Mouse (Mus musculus) gastrocnemius, postnatal 10 days (tissue): ENCODE measurements at regions not wholly inside any gene's neighbourhood (a gene's known extent, or its start where the extent isn't known, plus 50 kb on each side); places are given as distances from the start of the nearest gene placed in this dataset.

Source experiments
- DNase-seq: peaks from one replicate; pipeline ENCODE4 v3.0.0; 2021; ENCODE audit warnings: mixed read lengths

DNA sequence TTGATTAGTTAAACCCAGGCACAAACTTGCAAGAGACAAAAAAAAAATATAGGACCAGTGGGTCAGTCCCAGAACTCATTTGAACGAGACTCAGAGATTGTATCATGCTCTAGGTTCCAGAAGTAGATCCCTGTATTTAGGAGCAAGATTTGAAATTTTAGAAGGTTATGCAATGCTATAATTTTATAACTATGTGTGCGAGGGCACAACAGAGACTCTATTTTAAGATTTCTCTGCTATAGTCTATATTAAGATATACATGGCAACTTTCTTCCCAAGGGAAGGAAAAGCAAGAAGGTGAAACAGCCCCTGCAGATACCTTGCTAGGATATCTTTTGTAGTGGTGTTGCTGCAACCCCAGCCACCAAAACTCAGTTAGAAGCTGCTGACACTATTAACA, 55.7 kb downstream of the Otor start:
- DNase-seq: no peak

DNA sequence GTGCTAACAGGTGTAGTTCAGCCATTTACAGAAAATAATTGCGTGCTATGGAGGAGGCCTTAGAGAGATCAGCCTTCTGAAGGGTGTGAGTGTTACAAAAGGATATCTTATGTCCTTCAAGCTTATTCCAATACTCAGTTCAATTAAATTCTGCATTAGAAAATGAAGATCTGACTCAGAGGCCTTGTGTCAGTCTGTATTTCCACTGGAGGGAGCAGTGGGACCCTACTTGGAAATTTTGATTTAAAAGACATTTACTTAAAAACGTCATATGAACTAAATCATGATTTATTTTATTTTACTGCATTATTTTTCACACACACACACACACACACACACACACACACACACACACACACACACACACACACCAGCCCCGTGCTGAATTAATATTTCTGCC, 70.9 kb downstream of the Otor start:
- no peak for DNase-seq

DNA sequence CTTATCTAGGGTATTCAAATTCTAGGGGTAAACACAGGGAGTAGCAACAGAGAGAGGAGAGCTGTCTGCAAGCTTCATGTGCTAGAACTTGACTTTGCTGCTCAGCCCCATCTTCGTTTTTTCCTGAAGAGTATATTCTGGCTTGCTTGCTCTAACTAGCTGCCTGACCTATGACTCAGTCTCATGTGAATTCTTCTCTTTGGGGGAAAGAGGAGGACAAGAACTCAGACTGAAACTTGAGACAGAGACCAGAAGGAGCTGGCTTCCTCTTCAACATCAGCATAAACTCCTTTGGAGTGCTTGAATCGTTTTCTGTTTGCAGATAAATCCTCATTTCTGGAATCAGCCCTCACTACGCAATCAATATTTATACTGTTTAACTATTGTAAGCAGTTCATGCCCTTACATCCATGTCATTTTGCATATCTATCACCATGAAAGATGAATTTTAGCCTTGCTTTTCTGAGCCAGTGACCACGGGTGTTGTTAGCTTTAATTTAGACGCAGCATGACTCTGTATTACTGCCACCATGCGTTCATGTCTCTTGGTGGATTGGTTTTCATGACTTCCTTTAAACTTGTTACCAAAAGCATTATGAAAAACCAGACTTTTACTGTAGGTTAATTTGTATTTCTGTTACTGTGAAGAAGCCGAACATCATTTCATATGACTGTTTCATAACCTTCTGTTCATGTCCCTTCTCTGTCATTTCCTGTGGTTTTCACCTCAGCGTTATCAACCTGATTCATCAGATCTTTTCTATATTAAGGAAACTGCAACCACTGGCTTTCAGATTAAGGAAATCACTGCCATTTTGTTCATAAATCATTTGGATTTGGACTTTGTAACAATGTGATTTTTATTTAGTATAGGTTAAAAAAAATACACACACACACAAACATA, 86.1 kb downstream of the Otor start:
- DNase-seq: no peak

- no peak for DNase-seq
Observed at GRCm38 (mm10) chr2:143166771-143167170, 88.5 kb downstream of the Otor start.

DNA sequence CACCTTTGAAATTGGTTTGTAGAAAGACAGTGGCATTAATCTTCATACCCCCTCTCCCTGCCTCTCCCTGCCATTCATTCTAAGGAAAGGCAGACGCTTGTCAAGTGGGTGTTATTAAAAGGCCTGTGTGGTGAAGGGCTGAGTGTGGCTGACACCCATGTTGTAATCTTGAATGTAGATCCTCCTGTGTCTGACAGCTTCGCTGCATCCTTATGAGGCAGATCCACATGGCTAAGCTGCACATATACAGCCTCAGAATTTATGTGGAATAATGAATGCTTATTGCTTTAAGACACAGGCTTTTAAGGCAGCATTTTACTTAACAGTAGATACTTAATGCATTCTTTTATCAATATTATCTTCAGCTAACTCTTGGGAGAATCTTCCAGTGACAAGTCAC, 92.4 kb downstream of the Otor start:
- no peak for DNase-seq

DNA sequence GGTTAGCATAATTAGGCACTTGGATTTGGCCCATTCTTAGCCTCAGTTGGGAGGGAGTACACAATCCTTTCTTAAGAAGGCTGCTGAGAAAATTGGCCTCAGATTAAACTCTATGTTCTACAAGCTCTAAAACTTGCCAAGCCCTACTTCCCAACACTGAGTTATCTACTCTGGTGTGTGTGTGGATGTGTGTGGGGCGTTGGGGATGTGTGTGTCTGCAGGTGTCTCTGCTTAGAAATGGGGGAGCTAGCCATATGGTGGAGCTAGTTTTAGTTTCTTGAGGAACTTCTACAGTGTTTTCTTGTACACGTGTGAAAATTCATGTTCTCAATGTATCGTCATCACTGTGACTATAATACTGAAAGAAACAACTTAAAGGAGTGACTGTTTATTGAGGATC, 106.3 kb downstream of the Otor start:
- DNase-seq: no peak

DNA sequence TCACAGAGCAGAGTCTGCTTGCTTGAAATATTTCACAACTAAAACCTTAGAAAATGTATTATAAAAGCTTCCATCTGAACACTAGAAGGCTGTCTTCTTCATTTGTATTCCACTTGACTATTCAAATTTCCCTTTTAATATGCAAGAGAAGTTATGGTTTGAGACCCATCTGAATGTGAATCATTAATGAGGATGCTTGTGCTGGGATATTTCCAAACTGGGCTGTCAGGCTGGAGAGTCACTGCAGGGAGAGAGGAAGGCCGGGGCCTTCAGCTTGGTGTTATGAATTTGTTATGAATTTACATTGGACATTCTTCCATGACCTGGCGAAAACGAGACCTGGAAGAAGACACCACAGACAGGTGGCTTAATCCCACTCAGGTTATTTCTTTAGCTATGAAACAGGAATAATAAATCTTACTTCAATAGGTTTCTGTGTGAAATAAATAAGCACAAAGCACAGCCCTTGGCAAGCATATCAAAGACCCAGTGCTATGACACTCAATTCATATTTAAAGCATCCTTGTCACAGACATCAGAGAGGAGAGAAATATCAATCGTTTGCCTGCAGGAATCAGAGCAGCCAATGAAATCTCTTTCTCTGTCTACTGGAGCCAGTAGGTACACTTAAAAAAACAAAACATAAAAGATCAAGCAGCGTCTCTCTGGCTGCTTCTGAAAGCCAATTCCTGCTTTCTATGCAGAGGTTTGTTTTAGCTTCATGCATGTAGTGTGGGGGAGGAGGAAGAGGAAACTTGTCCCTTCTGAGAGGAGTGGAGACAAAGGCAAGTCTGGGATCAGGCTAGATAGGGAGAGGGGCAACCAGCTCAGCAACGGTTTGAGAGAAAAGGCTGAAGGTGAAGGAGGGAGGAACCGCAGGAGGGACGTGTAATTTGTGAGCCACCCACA, 114.2 kb downstream of the Otor start:
- DNase-seq: no peak

GRCm38 (mm10) chr2:143193165-143193551, 114.9 kb downstream of the Otor start:
- DNase-seq: no peak

DNA sequence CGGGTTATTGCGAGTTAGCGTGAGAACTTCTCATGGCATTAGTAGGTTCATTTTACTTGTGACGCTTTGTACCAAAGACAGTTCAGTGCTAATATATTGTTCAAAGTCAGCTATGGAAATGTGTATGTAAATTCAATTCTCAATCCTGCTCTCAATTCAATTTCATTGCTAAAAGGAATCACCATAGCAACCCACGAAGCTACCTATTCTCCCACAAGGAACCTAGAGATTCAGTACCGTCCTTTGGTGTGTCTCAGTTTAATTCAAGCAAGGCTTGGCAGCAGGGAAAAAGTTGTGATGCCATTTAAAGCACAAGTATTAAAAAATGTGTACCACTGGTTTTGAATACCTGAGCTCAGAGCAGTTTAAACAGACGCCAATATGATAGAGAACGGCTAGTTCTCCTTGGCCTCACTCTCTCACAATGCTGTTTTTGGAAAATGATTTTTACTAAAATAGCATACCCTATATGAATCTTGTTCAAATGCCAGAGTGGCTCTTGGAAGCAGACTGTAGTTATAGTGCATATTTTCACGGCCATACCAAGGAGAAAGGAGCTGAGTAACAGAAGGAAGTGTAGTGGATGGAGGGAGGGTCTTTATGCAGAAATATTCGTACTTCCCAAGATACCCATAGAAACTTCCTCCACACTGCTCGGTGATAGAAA, 121.4 kb downstream of the Otor start:
- no peak for DNase-seq

GRCm38 (mm10) chr2:143206053-143206452, 127.8 kb downstream of the Otor start:
- DNase-seq: no peak

GRCm38 (mm10) chr2:143207191-143207590, 128.9 kb downstream of the Otor start:
- peak; percentile 8 for DNase-seq

DNA sequence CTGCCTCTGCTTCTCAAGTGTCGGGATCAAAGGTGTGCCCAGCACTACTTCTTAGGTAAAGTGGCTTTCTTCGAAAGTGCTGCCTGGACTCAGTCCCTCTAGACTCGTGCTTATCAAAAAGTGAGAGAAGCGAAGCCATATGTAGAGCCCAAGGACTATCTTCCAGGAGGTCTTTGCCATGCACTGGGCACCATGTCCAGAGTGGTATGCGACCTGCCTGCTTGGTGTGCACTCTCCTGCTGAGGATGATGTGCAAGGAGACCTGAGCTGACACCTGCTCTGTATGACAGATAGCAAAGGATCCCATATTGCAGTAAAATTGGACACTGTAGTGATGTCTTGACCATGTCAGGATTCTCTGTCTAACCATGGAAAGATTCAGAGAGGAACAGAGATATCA, 139.0 kb downstream of the Otor start:
- DNase-seq: no peak

DNA sequence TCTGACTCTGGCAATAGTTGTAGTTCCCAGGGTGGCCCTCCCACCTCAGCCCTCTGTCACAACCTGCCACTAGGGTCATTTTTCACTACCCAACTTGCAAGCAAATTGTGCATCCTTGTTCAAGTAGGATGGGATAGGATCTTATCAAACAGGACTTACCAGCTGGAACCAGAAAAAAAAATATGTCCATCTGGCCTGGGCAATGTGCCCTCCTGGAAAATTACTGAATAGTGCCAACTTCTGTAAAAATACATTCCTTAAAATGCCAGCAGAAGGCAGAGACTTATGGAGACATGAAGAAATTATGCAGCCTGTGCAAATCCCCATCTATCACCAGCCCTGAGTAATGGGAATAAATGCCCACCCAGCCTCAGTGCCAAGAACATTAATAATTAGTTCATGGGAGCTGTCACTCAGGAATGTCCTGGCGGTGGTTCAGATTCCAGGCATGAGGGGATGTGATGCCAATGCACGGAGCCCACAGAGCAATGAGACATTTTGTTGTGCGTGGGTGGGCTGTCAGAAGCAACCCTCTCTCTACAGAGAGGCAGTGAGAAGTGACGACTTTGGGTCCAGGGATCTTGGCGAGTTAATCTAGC, 139.6 kb downstream of the Otor start:
- no peak for DNase-seq

DNA sequence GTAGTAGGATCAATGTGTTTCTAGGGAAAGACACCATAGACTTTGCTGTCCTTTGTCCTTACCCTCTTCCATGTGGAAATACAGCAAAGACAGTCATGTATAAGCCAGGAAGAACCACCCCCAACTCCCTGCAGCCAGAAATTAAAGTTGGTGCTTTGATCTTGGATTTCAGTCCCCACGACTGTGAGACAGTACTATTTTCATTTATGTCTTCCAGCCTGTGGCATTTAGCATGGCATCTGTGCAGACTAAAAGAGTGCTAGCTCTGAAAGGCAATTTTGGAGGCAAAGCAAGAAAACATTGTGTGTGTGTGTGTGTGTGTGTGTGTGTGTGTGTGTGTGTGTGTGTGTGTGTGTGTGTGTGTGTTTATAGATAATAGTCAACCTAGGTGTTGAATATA, 144.1 kb downstream of the Otor start:
- no peak for DNase-seq

- no peak for DNase-seq
Observed at GRCm38 (mm10) chr2:143224410-143225130, 146.3 kb downstream of the Otor start.

DNA sequence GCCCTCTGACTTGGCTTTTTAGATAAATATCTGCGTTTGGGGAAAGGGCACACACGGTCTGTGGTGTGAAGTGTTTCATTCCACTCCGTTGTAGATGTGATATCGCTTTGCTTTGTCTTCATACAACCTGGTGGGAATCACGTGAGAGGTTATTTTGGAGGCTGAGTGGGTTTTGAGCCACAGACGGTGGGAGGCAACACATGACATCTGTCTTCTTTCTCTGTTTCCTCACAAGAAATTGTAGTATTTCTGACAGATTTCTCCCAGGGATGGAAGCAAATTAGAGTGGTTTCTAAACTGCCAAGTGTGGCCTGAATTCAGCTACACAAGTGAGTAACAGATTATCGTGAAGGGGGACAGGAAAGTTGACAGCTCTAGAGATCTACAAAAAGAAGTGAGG, 155.5 kb downstream of the Otor start:
- no peak for DNase-seq

DNA sequence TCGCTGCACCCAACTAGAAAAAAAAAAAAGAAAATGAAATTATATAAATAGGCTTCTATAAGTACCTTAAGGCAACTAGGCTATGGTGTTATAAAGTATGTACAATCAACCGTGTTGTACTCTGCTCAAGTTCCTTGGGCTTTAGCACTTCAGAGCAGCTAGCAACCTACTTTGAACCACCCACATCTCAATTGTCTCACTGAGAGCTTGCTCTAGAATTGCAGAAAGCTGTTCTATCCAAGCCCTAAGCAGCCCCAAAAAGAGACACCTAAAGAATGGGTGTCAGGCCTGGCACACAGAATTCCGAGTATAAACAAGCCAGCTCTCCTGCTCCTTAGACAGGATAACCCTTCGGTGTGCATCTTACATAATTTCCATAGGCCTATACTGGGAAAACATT, 162.0 kb downstream of the Otor start:
- no peak for DNase-seq

DNA sequence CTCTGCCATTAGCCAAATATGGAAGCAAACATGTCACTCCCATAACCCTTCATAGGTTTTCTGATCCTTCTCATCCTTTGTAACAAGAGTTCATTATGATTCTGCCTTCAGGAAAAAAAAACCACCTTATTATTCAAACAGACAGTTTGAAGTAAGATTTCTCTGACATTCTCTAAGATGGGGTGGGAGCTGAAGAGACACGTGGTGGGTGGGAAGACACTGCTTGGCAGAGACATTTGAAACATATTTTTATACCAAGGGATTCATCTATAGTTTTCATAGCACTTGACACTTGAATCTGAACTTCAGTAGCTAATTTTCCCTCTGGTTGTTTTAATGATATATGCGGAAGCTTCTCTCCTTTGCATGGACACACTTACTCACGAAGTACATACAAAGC, 165.5 kb downstream of the Otor start:
- DNase-seq: no peak

- DNase-seq: no peak
Observed at GRCm38 (mm10) chr2:143246131-143246665, 167.9 kb downstream of the Otor start.

- DNase-seq: no peak
Observed at GRCm38 (mm10) chr2:143269026-143269425, 190.8 kb downstream of the Otor start.

DNA sequence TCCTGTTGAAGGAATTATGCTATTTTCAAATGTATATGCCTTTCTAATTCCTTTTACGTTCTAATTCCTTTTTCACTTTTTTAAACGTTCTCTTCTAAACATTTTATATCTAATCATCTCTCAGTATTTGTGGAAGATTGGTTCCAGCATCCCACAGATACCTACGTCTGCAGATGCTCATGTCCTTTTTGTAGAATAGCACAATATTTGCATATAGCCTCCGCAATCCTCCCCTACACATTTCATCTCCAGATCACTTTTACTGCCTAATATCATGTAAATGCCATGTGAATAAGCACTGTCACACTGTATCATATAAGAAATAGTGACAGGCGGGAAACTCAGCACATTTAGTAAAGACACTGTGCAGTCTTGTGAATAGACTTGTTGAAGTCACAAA, 192.6 kb downstream of the Otor start:
- DNase-seq: no peak
